Mouse (Mus musculus): ENCODE results near the gene Rabggtb.

- TF ChIP-seq CTCF (conservative IDR thresholded peaks at IDR 0.05 in 1 of 2, IDR thresholded peaks at IDR 0.05 in 1 of 2; ENCODE audit: low read depth in 2 of 2, low read length in 2 of 2) (peak; percentile 83 to 87), UBTF (IDR thresholded peaks at IDR 0.05; ENCODE audit: low read depth, low read length) (no peak), POLR2AphosphoS2 (IDR thresholded peaks at IDR 0.05; ENCODE audit: low read depth, low read length) (no peak), CHD2 (IDR thresholded peaks at IDR 0.05; ENCODE audit: low read length) (no peak), ETS1 (conservative IDR thresholded peaks at IDR 0.05; ENCODE audit: low read depth, low read length) (no peak), ZC3H11A (IDR thresholded peaks at IDR 0.05; ENCODE audit: low read depth, low read length) (no peak), ZMIZ1 (IDR thresholded peaks at IDR 0.05; ENCODE audit: low read depth, low read length) (no peak), MAFK (IDR thresholded peaks at IDR 0.05; ENCODE audit: insufficient replicate concordance, low read length) (no peak), TBP (conservative IDR thresholded peaks at IDR 0.05; ENCODE audit: low read depth, low read length) (no peak), JUND (conservative IDR thresholded peaks at IDR 0.05; ENCODE audit: low read depth, low read length) (no peak), MAX (IDR thresholded peaks at IDR 0.05; ENCODE audit: low read length) (0 out of 2 replicates have a peak, but pooled peaks have one; percentile 16), TCF12 (IDR thresholded peaks at IDR 0.05; ENCODE audit: low read depth, low read length) (no peak)
Measured at GRCm38 (mm10) chr3:153961632-153962389, 49.0 kb upstream of the Rabggtb start.

All from CH12.LX (cell line).